Mouse (Mus musculus) gastrocnemius, adult 2 months (tissue): ENCODE data around the gene Mrgprg. TPM values are rescaled to one million over a fixed set of nuclear protein-coding genes. Genes with fewer than 3 reads are reported as not detected.

Experiments used
- DNase-seq: peaks from one replicate; pipeline ENCODE4 v3.0.0; 2022
- H3K27ac ChIP-seq: fragments of 200-600 bp; 2 replicates; pipeline ENCODE4 v1.8.1; 2022; ENCODE audit warnings: mild to moderate bottlenecking
- H3K4me3 ChIP-seq: fragments of 200-600 bp; 2 replicates; pipeline ENCODE4 v1.8.1; 2022; ENCODE audit warnings: mild to moderate bottlenecking, moderate library complexity
- CTCF ChIP-seq: fragments of 200-600 bp; IDR thresholded peaks from 2 replicates; pipeline ENCODE4 v1.8.1; 2022; ENCODE audit warnings: antibody characterized with exemption, mild to moderate bottlenecking, moderate library complexity
- intact Hi-C: fragments of 180-260 bp; cut with DNase I; formaldehyde crosslinking; loops from one replicate; pipeline ENCODE4 v1.15.1; 2025
- total RNA-seq, 2 experiments: library from RNA; stranded (reverse); gene quantifications; 2 replicates each; pipeline ENCODE4 v1.2.3; 2021

Gene Mrgprg
- total RNA-seq, 2 experiments from 2014 or later, result 0.26 to 1.3 TPM

- no peak overlapping the region for H3K27ac ChIP-seq
- intact Hi-C loops, result no loop called here
- no peak for TF ChIP-seq CTCF
- DNase-seq, result peak; percentile 5
- no peak overlapping the region for H3K4me3 ChIP-seq
Observed at GRCm38 (mm10) chr7:143769461-143769860, 2.7 kb upstream of the Mrgprg start.

- no peak overlapping the region for H3K4me3 ChIP-seq
- TF ChIP-seq CTCF, result no peak
- no peak overlapping the region for H3K27ac ChIP-seq
- no peak for DNase-seq
- intact Hi-C loops, result no loop called here
Observed at GRCm38 (mm10) chr7:143768267-143768666, 1.5 kb upstream of the Mrgprg start.

GRCm38 (mm10) chr7:143764876-143765530, 1.8 kb downstream of the Mrgprg start:
- intact Hi-C loops, result loop anchor here (1.0 kb wide), 2 partner anchors 17 to 59 kb away; no protein-coding TSS in a partner anchor
- DNase-seq, result no peak
- H3K4me3 ChIP-seq, result no peak overlapping the region
- H3K27ac ChIP-seq, result no peak overlapping the region
- TF ChIP-seq CTCF, result no peak

- intact Hi-C loops, result loop anchor here (1.0 kb wide), 2 partner anchors 15 to 57 kb away; no protein-coding TSS in a partner anchor
- peak; percentile 80 for TF ChIP-seq CTCF
- DNase-seq, result no peak
- H3K4me3 ChIP-seq, result no peak overlapping the region
- no peak overlapping the region for H3K27ac ChIP-seq
Observed at GRCm38 (mm10) chr7:143763794-143764193, 3.0 kb downstream of the Mrgprg start.

- DNase-seq, result peak; percentile 10
- H3K4me3 ChIP-seq, result no peak overlapping the region
- intact Hi-C loops, result no loop called here
- TF ChIP-seq CTCF, result no peak
- no peak overlapping the region for H3K27ac ChIP-seq
Observed at GRCm38 (mm10) chr7:143758956-143759355, 7.8 kb downstream of the Mrgprg start.

- TF ChIP-seq CTCF, result no peak
- peak; percentile 13 for DNase-seq
- intact Hi-C loops, result no loop called here
- no peak overlapping the region for H3K27ac ChIP-seq
- no peak overlapping the region for H3K4me3 ChIP-seq
Observed at GRCm38 (mm10) chr7:143757696-143758095, 9.1 kb downstream of the Mrgprg start.

- peak; percentile 15; the same call in 1 of the 2 replicates for TF ChIP-seq CTCF
- intact Hi-C loops, result no loop called here
- Histone ChIP-seq H3K27ac (peak overlapping the region; percentile 53; the same call in 1 of the 2 replicates), H3K4me3 (peak overlapping the region; percentile 68)
- DNase-seq, result peak; percentile 89
Observed at GRCm38 (mm10) chr7:143757027-143757390, 9.8 kb downstream of the Mrgprg start.

GRCm38 (mm10) chr7:143756125-143757026, 10.4 kb downstream of the Mrgprg start, which contains the start of gene Osbpl5:
Gene Osbpl5, minus strand, starts transcription at chr7:143756985.
- intact Hi-C loops, result no loop called here

GRCm38 (mm10) chr7:143755357-143756124, 11.3 kb downstream of the Mrgprg start:
- intact Hi-C loops, result no loop called here
- Histone ChIP-seq H3K27ac (no peak overlapping the region), H3K4me3 (no peak overlapping the region)
- no peak for TF ChIP-seq CTCF
- DNase-seq, result peak; percentile 29

More at GRCm38 (mm10) chr7:143756125-143757026, 10.4 kb downstream of the Mrgprg start, which contains the start of gene Osbpl5:
- Histone ChIP-seq H3K4me3 (peak within 1 kb of the TSS; percentile 68), H3K27ac (peak within 1 kb of the TSS; percentile 53; the same call in 1 of the 2 replicates)
- peak; percentile 23 for DNase-seq
- no peak for TF ChIP-seq CTCF

GRCm38 (mm10) chr7:143753990-143754715, 12.6 kb downstream of the Mrgprg start:
- Histone ChIP-seq H3K27ac (no peak overlapping the region), H3K4me3 (no peak overlapping the region)
- intact Hi-C loops, result no loop called here
- TF ChIP-seq CTCF, result peak; percentile 86
- DNase-seq, result peak; percentile 81

GRCm38 (mm10) chr7:143752606-143753005, 14.2 kb downstream of the Mrgprg start:
- no peak for TF ChIP-seq CTCF
- DNase-seq, result peak; percentile 15
- H3K27ac ChIP-seq, result no peak overlapping the region
- intact Hi-C loops, result no loop called here
- no peak overlapping the region for H3K4me3 ChIP-seq

GRCm38 (mm10) chr7:143752056-143752455, 14.7 kb downstream of the Mrgprg start:
- H3K27ac ChIP-seq, result no peak overlapping the region
- no peak for TF ChIP-seq CTCF
- intact Hi-C loops, result no loop called here
- H3K4me3 ChIP-seq, result no peak overlapping the region
- DNase-seq, result no peak
